Mouse (Mus musculus) lung, postnatal 0 days (tissue): ENCODE measurements around the gene Cbr1.

Source experiments
- CTCF ChIP-seq: IDR thresholded peaks from 2 replicates; pipeline ENCODE4 v1.5.1; 2016; ENCODE audit warnings: antibody characterized with exemption, mild to moderate bottlenecking
- EP300 ChIP-seq: IDR thresholded peaks from 2 replicates; pipeline ENCODE4 v1.6.1; 2016; ENCODE audit warnings: antibody characterized with exemption, mild to moderate bottlenecking, control low read depth

DNA sequence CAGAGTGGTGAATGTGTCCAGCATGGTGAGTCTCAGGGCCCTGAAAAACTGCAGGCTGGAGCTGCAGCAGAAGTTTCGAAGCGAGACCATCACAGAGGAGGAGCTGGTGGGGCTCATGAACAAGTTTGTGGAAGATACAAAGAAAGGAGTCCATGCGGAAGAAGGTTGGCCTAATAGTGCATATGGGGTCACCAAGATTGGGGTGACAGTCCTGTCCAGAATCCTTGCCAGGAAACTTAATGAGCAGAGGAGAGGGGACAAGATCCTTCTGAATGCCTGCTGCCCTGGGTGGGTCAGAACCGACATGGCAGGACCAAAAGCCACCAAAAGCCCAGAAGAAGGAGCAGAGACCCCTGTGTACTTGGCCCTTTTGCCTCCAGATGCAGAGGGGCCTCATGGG lies 4.1 kb downstream of the Cbr1 start:
- TF ChIP-seq CTCF = no peak
- TF ChIP-seq EP300 = no peak
